Mouse (Mus musculus): ENCODE results near the gene Prox1. TPM values are rescaled to one million over a fixed set of nuclear protein-coding genes. Genes with fewer than 3 reads are reported as not detected.

The Prox1 gene
- polyA plus RNA-seq (2015; fragmentation: Illumina TruSeq; extraction: RNeasy Lipid Tissue Mini Kit (QIAGEN cat#74804); ENCODE audit: insufficient read depth, low read depth, low replicate concordance): 2.1 TPM

GRCm38 (mm10) chr1:190169911-190170818 is at the start of gene Prox1:
Gene Prox1, minus strand, starts transcription at chr1:190170714.

Other genes with a start within 250 kb of the Prox1 start
- 25.2 TPM for gene Smyd2, start 248.4 kb downstream of the Prox1 start, polyA plus RNA-seq (2015; fragmentation: Illumina TruSeq; extraction: RNeasy Lipid Tissue Mini Kit (QIAGEN cat#74804); ENCODE audit: insufficient read depth, low read depth, low replicate concordance)

Measured in pancreas, adult 10 weeks (tissue).